Mouse (Mus musculus): Measurements from ENCODE around the gene Wdsub1.

Wdsub1 gene

GRCm38 (mm10) chr2:59806038-59806437 lies 76.4 kb downstream of the Wdsub1 start:
- no peak for DNase-seq (ENCODE audit: low read depth, low spot score)

- no peak for DNase-seq (ENCODE audit: low read depth, low spot score)
Measured at GRCm38 (mm10) chr2:59805595-59805994, 76.8 kb downstream of the Wdsub1 start.

GRCm38 (mm10) chr2:59802722-59803387 lies 79.5 kb downstream of the Wdsub1 start:
- no peak for DNase-seq (ENCODE audit: low read depth, low spot score)
